Mouse (Mus musculus): ENCODE measurements around the gene Zkscan7. TPM values are rescaled to one million over a fixed set of nuclear protein-coding genes. Genes with fewer than 3 reads are reported as not detected.
"Not testable (repeated sequence)": the region's sequence is repeated elsewhere in the genome, so short reads cannot be mapped to it uniquely, and the experiment has no call there.

Zkscan7 gene
- polyA plus RNA-seq, 2 experiments, result 0.22 to 0.85 TPM

DNA sequence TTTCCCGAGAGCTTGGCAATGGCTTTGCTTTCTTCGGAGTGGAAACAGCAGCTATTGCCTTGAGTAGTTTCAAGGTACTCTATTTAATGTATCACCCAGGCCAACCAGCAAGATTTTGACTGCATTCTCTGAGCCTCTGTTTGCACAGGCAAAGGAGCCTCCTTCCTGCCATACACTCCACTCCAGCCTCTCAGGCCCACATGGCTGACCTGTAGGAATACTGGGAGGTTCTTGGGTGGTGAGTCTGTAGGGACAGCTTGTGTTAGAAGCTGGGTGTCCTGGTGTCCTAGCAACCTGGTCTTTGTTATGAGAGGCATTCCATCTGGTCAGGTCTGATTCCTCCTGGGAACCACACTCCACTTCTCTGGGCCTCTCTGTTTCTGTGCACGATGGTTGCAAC, 41.7 kb upstream of the Zkscan7 start, which contains the start of gene Gm35549:
TSS of gene Gm35549 (minus strand) at position 276 of the 400 bp plus-strand sequence.
- Histone ChIP-seq H3K27me3 (ENCODE audit: control insufficient read depth, insufficient read depth, low read length) (no peaks in the 10 kb centered on the region), H3K4me3 (ENCODE audit: insufficient read depth in 1 of 2, low read depth in 2 of 2, low read length in 2 of 2) (no peak within 1 kb of the TSS), H3K36me3 (replicated peaks; ENCODE audit: control insufficient read depth, insufficient read depth, low read depth) (no peaks in the 10 kb centered on the region), H3K4me1 (replicated peaks; ENCODE audit: control insufficient read depth in 2 of 2, insufficient read depth in 2 of 2, low read length in 1 of 2) (no peaks in the 10 kb centered on the region), H3K9ac (replicated peaks) (no peak within 1 kb of the TSS), H3K4me2 (ENCODE audit: low read depth) (no peak within 1 kb of the TSS), H3K9me3 (ENCODE audit: control insufficient read depth, low read length) (no peaks in the 10 kb centered on the region; the same call in 1 of the 2 replicates), H3K27ac (no peak within 1 kb of the TSS)
- TF ChIP-seq CTCF (IDR thresholded peaks at IDR 0.05; ENCODE audit: low read depth), result no peak
- TF ChIP-seq EP300 (IDR thresholded peaks at IDR 0.05; ENCODE audit: low read depth), result no peak
- no peak for DNase-seq (ENCODE audit: low read depth in 3 of 3, low spot score in 3 of 3)
- 72% methylated on average over 3 of the region's 3 CpGs for WGBS (ENCODE audit: insufficient replicate concordance)
- no peak for ATAC-seq (ENCODE audit: insufficient read depth)

GRCm38 (mm10) chr9:122845621-122846020, 39.9 kb upstream of the Zkscan7 start:
- no peak overlapping the region for H3K27ac ChIP-seq
- DNase-seq (ENCODE audit: low read depth in 3 of 3, low spot score in 3 of 3) (no peak), ATAC-seq (ENCODE audit: insufficient read depth) (no peak)
- H3K9me3 ChIP-seq (ENCODE audit: control insufficient read depth, low read length), result no peaks in the 10 kb centered on the region; the same call in none of the 2 replicates
- no peak overlapping the region for H3K4me2 ChIP-seq (ENCODE audit: low read depth)
- 74% methylated on average over 3 of the region's 3 CpGs for WGBS (ENCODE audit: insufficient replicate concordance)
- H3K4me3 ChIP-seq (ENCODE audit: insufficient read depth in 1 of 2, low read depth in 2 of 2, low read length in 2 of 2), result no peak overlapping the region
- TF ChIP-seq EP300 (IDR thresholded peaks at IDR 0.05; ENCODE audit: low read depth) (no peak), CTCF (IDR thresholded peaks at IDR 0.05; ENCODE audit: low read depth) (no peak)
- no peaks in the 10 kb centered on the region for H3K27me3 ChIP-seq (ENCODE audit: control insufficient read depth, insufficient read depth, low read length)
- H3K4me1 ChIP-seq (replicated peaks; ENCODE audit: control insufficient read depth in 2 of 2, insufficient read depth in 2 of 2, low read length in 1 of 2), result no peaks in the 10 kb centered on the region
- H3K36me3 ChIP-seq (replicated peaks; ENCODE audit: control insufficient read depth, insufficient read depth, low read depth), result no peaks in the 10 kb centered on the region
- no peak overlapping the region for H3K9ac ChIP-seq (replicated peaks)

DNA sequence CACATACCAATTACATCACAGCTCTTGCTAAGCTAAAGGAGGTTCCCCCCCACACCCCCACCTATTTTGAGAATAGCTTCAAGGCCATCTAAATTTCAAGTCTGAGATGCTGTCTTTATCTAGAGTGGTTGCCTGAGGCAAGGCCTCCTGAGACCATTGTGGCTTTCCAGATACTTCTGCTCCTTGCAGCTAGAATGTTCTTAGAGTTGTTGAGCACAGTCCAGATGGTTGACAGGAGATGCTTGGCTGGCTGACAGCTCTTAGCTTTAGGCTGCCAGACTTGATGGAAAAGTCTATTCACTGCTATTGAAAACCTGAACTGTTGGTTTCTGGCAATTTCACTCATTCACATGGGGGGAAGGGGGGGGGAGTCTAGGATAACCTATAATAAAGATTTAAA, 39.3 kb upstream of the Zkscan7 start:
- no peak for TF ChIP-seq CTCF (IDR thresholded peaks at IDR 0.05; ENCODE audit: low read depth)
- TF ChIP-seq EP300 (IDR thresholded peaks at IDR 0.05; ENCODE audit: low read depth), result no peak
- DNase-seq (ENCODE audit: low read depth in 3 of 3, low spot score in 3 of 3), result no peak
- no peaks in the 10 kb centered on the region for H3K4me1 ChIP-seq (replicated peaks; ENCODE audit: control insufficient read depth in 2 of 2, insufficient read depth in 2 of 2, low read length in 1 of 2)
- H3K9me3 ChIP-seq (ENCODE audit: control insufficient read depth, low read length), result no peaks in the 10 kb centered on the region; the same call in none of the 2 replicates
- ATAC-seq (ENCODE audit: insufficient read depth), result no peak
- H3K27ac ChIP-seq, result no peak overlapping the region
- no peaks in the 10 kb centered on the region for H3K36me3 ChIP-seq (replicated peaks; ENCODE audit: control insufficient read depth, insufficient read depth, low read depth)
- no peak overlapping the region for H3K4me3 ChIP-seq (ENCODE audit: insufficient read depth in 1 of 2, low read depth in 2 of 2, low read length in 2 of 2)
- H3K4me2 ChIP-seq (ENCODE audit: low read depth), result no peak overlapping the region
- H3K9ac ChIP-seq (replicated peaks), result no peak overlapping the region
- H3K27me3 ChIP-seq (ENCODE audit: control insufficient read depth, insufficient read depth, low read length), result no peaks in the 10 kb centered on the region

DNA sequence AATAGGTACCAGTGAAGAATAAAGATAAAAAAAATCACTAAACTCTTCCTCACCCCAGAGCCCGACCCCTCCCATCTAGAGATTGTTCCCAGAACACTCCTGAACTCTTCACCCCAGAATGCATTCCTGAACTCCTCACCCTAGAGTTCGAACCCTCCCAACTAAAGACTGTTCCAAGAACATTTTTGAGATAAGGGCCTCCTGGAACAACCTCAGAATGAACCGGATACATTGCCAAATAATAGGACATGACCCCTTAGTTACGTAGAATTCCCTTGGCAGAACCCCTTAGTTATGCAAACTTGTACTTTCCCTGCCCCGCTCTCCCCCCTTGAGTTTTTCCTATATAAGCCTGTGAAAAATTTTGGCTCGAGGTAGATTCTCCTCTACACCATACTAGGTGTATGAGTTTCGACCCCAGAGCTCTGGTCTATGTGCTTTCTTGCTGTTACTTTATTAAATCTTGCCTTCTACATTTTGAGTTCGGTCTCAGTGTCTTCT, 37.6 kb upstream of the Zkscan7 start:
- ATAC-seq (ENCODE audit: insufficient read depth); H3K4me1 ChIP-seq (replicated peaks; ENCODE audit: control insufficient read depth in 2 of 2, insufficient read depth in 2 of 2, low read length in 1 of 2); DNase-seq (ENCODE audit: low read depth in 3 of 3, low spot score in 3 of 3); H3K9me3 ChIP-seq (ENCODE audit: control insufficient read depth, low read length); H3K4me3 ChIP-seq (ENCODE audit: insufficient read depth in 1 of 2, low read depth in 2 of 2, low read length in 2 of 2); H3K27ac ChIP-seq; H3K36me3 ChIP-seq (replicated peaks; ENCODE audit: control insufficient read depth, insufficient read depth, low read depth); H3K27me3 ChIP-seq (ENCODE audit: control insufficient read depth, insufficient read depth, low read length); H3K4me2 ChIP-seq (ENCODE audit: low read depth); H3K9ac ChIP-seq (replicated peaks): not testable (repeated sequence)
- whole genome bisulfite sequencing (ENCODE audit: insufficient replicate concordance), result 83% methylated on average over 5 of the region's 8 CpGs

GRCm38 (mm10) chr9:122854526-122854925, 31.0 kb upstream of the Zkscan7 start:
- no peak overlapping the region for H3K27ac ChIP-seq
- DNase-seq (ENCODE audit: low read depth in 3 of 3, low spot score in 3 of 3) (no peak), ATAC-seq (ENCODE audit: insufficient read depth) (no peak)
- no peak for TF ChIP-seq CTCF (IDR thresholded peaks at IDR 0.05; ENCODE audit: low read depth)
- H3K4me3 ChIP-seq (ENCODE audit: insufficient read depth in 1 of 2, low read depth in 2 of 2, low read length in 2 of 2), result no peak overlapping the region
- no peak overlapping the region for H3K4me2 ChIP-seq (ENCODE audit: low read depth)
- no peaks in the 10 kb centered on the region for H3K27me3 ChIP-seq (ENCODE audit: control insufficient read depth, insufficient read depth, low read length)
- peaks cover 66% of the 10 kb centered on the region for H3K36me3 ChIP-seq (replicated peaks; ENCODE audit: control insufficient read depth, insufficient read depth, low read depth)
- peaks cover 3% of the 10 kb centered on the region for H3K9me3 ChIP-seq (ENCODE audit: control insufficient read depth, low read length)
- no peaks in the 10 kb centered on the region for H3K4me1 ChIP-seq (replicated peaks; ENCODE audit: control insufficient read depth in 2 of 2, insufficient read depth in 2 of 2, low read length in 1 of 2)
- WGBS (ENCODE audit: insufficient replicate concordance), result 83% methylated on average over 7 of the region's 7 CpGs
- H3K9ac ChIP-seq (replicated peaks), result no peak overlapping the region

DNA sequence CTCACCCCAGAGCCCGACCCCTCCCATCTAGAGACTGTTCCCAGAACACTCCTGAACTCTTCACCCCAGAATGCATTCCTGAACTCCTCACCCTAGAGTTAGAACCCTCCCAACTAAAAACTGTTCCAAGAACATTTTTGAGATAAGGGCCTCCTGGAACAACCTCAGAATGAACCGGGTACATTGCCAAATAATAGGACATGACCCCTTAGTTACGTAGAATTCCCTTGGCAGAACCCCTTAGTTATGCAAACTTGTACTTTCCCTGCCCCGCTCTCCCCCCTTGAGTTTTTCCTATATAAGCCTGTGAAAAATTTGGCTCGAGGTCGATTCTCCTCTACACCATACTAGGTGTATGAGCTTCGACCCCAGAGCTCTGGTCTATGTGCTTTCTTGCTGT, 30.3 kb upstream of the Zkscan7 start:
- peaks cover 72% of the 10 kb centered on the region for H3K36me3 ChIP-seq (replicated peaks; ENCODE audit: control insufficient read depth, insufficient read depth, low read depth)
- not testable (repeated sequence) for H3K4me2 ChIP-seq (ENCODE audit: low read depth); ATAC-seq (ENCODE audit: insufficient read depth); H3K4me3 ChIP-seq (ENCODE audit: insufficient read depth in 1 of 2, low read depth in 2 of 2, low read length in 2 of 2); H3K9me3 ChIP-seq (ENCODE audit: control insufficient read depth, low read length); H3K27ac ChIP-seq; H3K9ac ChIP-seq (replicated peaks); DNase-seq (ENCODE audit: low read depth in 3 of 3, low spot score in 3 of 3); H3K27me3 ChIP-seq (ENCODE audit: control insufficient read depth, insufficient read depth, low read length); H3K4me1 ChIP-seq (replicated peaks; ENCODE audit: control insufficient read depth in 2 of 2, insufficient read depth in 2 of 2, low read length in 1 of 2)
- 71% methylated on average over 2 of the region's 7 CpGs for WGBS (ENCODE audit: insufficient replicate concordance)

Measured in liver, embryonic 14.5 days (tissue).